Mouse (Mus musculus) activated CD4-positive, CD25-positive, alpha-beta regulatory T cell, adult 4 months (primary cell): ENCODE results near the gene Fam57b. TPM values are rescaled to one million over a fixed set of nuclear protein-coding genes. Genes with fewer than 3 reads are reported as not detected.

ENCODE experiments used
- ATAC-seq: one replicate; pipeline ENCODE4 v1.8.0; 2017
- polyA plus RNA-seq, 2 experiments: library from polyadenylated mRNA; unstranded; fragments of 100-300 nt; shearing (Covaris generic); gene quantifications; one replicate each; pipeline ENCODE4 v1.2.1; 2017

Fam57b gene
- polyA plus RNA-seq, 2 experiments from 2014 or later = not detected

- ATAC-seq = peak; percentile 86
Measured at GRCm38 (mm10) chr7:126799050-126799467, 1.6 kb downstream of the Fam57b start.

- peak; percentile 66 for ATAC-seq
Measured at GRCm38 (mm10) chr7:126799468-126800268, 2.2 kb downstream of the Fam57b start.

- no peak for ATAC-seq
Measured at GRCm38 (mm10) chr7:126800269-126801056, 3.0 kb downstream of the Fam57b start.

- ATAC-seq = no peak
Measured at GRCm38 (mm10) chr7:126801057-126801422, 3.6 kb downstream of the Fam57b start.

- ATAC-seq = no peak
Measured at GRCm38 (mm10) chr7:126802134-126802889, 4.8 kb downstream of the Fam57b start.

GRCm38 (mm10) chr7:126803181-126803580 lies 5.7 kb downstream of the Fam57b start:
- no peak for ATAC-seq

- no peak for ATAC-seq
Measured at GRCm38 (mm10) chr7:126803751-126804150, 6.3 kb downstream of the Fam57b start.

- ATAC-seq = no peak
Measured at GRCm38 (mm10) chr7:126806956-126807355, 9.5 kb downstream of the Fam57b start.

- ATAC-seq = no peak
Measured at GRCm38 (mm10) chr7:126807405-126807804, 9.9 kb downstream of the Fam57b start.

GRCm38 (mm10) chr7:126808703-126809455 lies 11.4 kb downstream of the Fam57b start:
- no peak for ATAC-seq

- no peak for ATAC-seq
Measured at GRCm38 (mm10) chr7:126809723-126810369, 12.4 kb downstream of the Fam57b start.

GRCm38 (mm10) chr7:126815726-126816222 lies 18.3 kb downstream of the Fam57b start:
- no peak for ATAC-seq

GRCm38 (mm10) chr7:126816494-126816893 lies 19.0 kb downstream of the Fam57b start:
- ATAC-seq = no peak

- no peak for ATAC-seq
Measured at GRCm38 (mm10) chr7:126817595-126817994, 20.1 kb downstream of the Fam57b start.

GRCm38 (mm10) chr7:126818818-126819217 lies 21.4 kb downstream of the Fam57b start:
- ATAC-seq = no peak

- ATAC-seq = peak; percentile 54
Measured at GRCm38 (mm10) chr7:126821835-126822511, 24.5 kb downstream of the Fam57b start.

GRCm38 (mm10) chr7:126822741-126823140 lies 25.3 kb downstream of the Fam57b start:
- ATAC-seq = no peak

- ATAC-seq = no peak
Measured at GRCm38 (mm10) chr7:126823202-126823711, 25.8 kb downstream of the Fam57b start.

GRCm38 (mm10) chr7:126823940-126824339 lies 26.5 kb downstream of the Fam57b start:
- ATAC-seq = no peak

- no peak for ATAC-seq
Measured at GRCm38 (mm10) chr7:126825403-126825802, 27.9 kb downstream of the Fam57b start.

- ATAC-seq = no peak
Measured at GRCm38 (mm10) chr7:126825952-126826351, 28.5 kb downstream of the Fam57b start.
